Mouse (Mus musculus): Measurements from ENCODE around the gene Urah.

DNA sequence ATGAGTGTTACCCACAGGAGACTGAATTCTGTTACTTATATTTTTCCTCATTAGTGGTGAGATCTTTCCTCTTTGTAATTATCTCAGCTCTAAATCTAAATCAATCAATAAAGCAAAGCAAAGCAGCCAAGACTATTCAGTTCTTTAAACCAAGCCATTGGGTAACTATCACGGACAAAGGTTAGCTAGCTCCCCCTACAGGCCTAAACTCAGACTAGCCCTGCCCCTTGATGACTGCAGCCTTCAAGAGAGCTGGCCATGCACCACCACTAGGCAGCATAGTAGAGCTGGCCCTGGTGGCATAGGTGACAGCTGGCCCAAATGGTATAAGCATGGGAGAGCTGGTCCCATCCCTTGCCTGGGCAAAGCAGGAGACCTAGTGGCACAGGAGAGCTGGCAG lies 29.1 kb upstream of the Urah start:
- TF ChIP-seq EP300 (IDR thresholded peaks at IDR 0.05; ENCODE audit: insufficient read depth, low read depth, low read length) (no peak), CTCF (IDR thresholded peaks at IDR 0.05) (peak; percentile 59), POLR2A (IDR thresholded peaks at IDR 0.05; ENCODE audit: insufficient read depth, low read depth, low read length) (no peak)
